Mouse (Mus musculus) testis, adult 2 months (tissue): ENCODE measurements around the gene Agtr1a.

ENCODE experiments used
- CTCF ChIP-seq: fragments of 200-500 bp; IDR thresholded peaks from 2 replicates; pipeline ENCODE4 v1.5.1; 2012; ENCODE audit warnings: low read depth, mild to moderate bottlenecking, inconsistent platforms, low read length, moderate library complexity; ENCODE audit not compliant: control insufficient read depth, insufficient read depth, insufficient replicate concordance
- POLR2A ChIP-seq: fragments of 200-500 bp; IDR thresholded peaks from 2 replicates; pipeline ENCODE4 v1.6.1; 2012; ENCODE audit warnings: low read depth, mild to moderate bottlenecking, inconsistent platforms, low read length, moderate library complexity; ENCODE audit not compliant: control insufficient read depth

DNA sequence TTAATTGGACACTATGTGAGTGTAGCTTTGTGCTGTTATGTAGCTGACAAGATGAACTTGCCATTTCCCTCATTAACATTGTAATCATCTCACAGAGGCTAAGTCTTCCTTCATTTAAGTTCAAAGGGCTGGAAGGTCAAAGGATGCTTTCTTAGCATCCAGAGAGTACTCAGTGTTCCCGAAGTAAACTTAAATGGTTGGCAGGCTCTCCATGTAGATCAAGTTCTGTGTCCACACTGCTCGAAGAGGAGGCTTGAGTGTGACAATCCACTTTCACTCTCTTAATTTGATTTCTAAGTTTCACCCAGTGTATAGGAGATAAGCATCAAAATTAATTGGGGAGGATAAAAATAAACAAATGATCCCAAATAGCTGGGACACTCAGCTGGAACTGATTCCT is 23.6 kb downstream of the Agtr1a start:
- TF ChIP-seq POLR2A (no peak), CTCF (no peak)
